Mouse (Mus musculus) small intestine, adult 2 months (tissue): ENCODE measurements around the gene Nipal3. TPM values are rescaled to one million over a fixed set of nuclear protein-coding genes. Genes with fewer than 3 reads are reported as not detected.
A peak's percentile ranks its signal among the peaks of the same experiment; 100 is the strongest.

Experiments
- H3K27ac ChIP-seq: fragments of 200-500 bp; 2 replicates; pipeline ENCODE4 v1.5.1; 2012; ENCODE audit warnings: low read depth, low read length, control low read depth, inconsistent platforms; ENCODE audit not compliant: insufficient read depth
- H3K27me3 ChIP-seq: fragments of 200-500 bp; 2 replicates; pipeline ENCODE4 v1.6.1; 2012; ENCODE audit warnings: mild to moderate bottlenecking, moderate library complexity, low read length, inconsistent platforms; ENCODE audit not compliant: control insufficient read depth, insufficient read depth
- H3K36me3 ChIP-seq: fragments of 200-500 bp; 2 replicates; pipeline ENCODE4 v1.6.1; 2012; ENCODE audit warnings: mild to moderate bottlenecking, low read length, control low read depth, inconsistent platforms; ENCODE audit not compliant: control insufficient read depth, insufficient read depth
- H3K4me1 ChIP-seq: fragments of 200-500 bp; 2 replicates; pipeline ENCODE4 v1.6.1; 2012; ENCODE audit warnings: low read length, inconsistent platforms, mixed read lengths; ENCODE audit not compliant: control insufficient read depth, insufficient read depth, insufficient read length
- H3K4me3 ChIP-seq: fragments of 200-500 bp; 2 replicates; pipeline ENCODE4 v1.5.1; 2012; ENCODE audit warnings: low read depth, mild to moderate bottlenecking, control low read depth, inconsistent platforms, low read length, moderate library complexity
- CTCF ChIP-seq: fragments of 200-500 bp; IDR thresholded peaks from 2 replicates; pipeline ENCODE4 v1.5.1; 2012; ENCODE audit warnings: low read depth, mild to moderate bottlenecking, control low read depth, inconsistent platforms, low read length, moderate library complexity, mixed read lengths; ENCODE audit not compliant: insufficient replicate concordance, insufficient read length; ENCODE audit errors: extremely low read depth
- POLR2A ChIP-seq: fragments of 200-500 bp; IDR thresholded peaks from 2 replicates; pipeline ENCODE4 v1.6.1; 2012; ENCODE audit warnings: low read depth, mild to moderate bottlenecking, control low read depth, inconsistent platforms, low read length, moderate library complexity
- WGBS: fragments of 180-500 bp; shearing (Covaris S2); methylation state at CpG from one replicate; pipeline ENCODE4 v1.1.7; 2018; 5-methylcytosine and 5-hydroxymethylcytosine counted together
- polyA plus RNA-seq: library from polyadenylated mRNA; depleted of rRNA; stranded (reverse); fragments of >200 nt; gene quantifications from 2 replicates; pipeline ENCODE4 v1.2.3, GENCODE M21; 2012

Nipal3 gene
- polyA plus RNA-seq, 1 experiment = 32.7 TPM

GRCm38 (mm10) chr4:135411633-135412032, 83.2 kb downstream of the Nipal3 start:
- Histone ChIP-seq H3K4me1 (no peaks in the 10 kb centered on the region), H3K4me3 (no peak overlapping the region), H3K27ac (no peak overlapping the region), H3K27me3 (no peaks in the 10 kb centered on the region), H3K36me3 (no peaks in the 10 kb centered on the region)
- WGBS = 17% methylated on average over 4 of the region's 4 CpGs
- TF ChIP-seq POLR2A (no peak), CTCF (peak; percentile 94)

DNA sequence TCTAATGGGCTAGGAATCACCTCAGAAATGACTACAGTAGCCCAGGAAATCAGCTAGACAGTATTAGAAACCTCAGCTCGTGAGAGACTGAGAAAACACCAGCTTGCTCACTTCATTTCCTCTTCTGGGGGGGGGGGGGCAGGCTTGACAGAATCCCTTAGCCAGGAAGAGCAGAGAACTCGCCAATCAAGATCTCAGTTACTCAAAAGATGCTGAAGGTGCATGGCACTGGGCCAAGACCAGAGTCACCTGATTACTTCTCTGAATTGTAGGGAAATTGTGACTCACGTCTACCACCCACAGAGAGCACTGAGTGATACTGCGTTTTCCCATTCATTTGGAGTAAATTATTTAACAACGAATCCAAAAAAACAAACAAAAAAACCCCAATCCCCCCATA, 88.7 kb downstream of the Nipal3 start:
- H3K4me3 ChIP-seq = no peak overlapping the region
- TF ChIP-seq CTCF = no peak
- TF ChIP-seq POLR2A = no peak
- 0 out of 2 replicates have a peak overlapping the region, but pooled peaks have one; percentile 20 for H3K27ac ChIP-seq
- no peaks in the 10 kb centered on the region for H3K36me3 ChIP-seq
- WGBS = 25% methylated on average over 5 of the region's 5 CpGs
- peaks cover 2% of the 10 kb centered on the region; the same call in 1 of the 2 replicates for H3K4me1 ChIP-seq
- H3K27me3 ChIP-seq = no peaks in the 10 kb centered on the region

DNA sequence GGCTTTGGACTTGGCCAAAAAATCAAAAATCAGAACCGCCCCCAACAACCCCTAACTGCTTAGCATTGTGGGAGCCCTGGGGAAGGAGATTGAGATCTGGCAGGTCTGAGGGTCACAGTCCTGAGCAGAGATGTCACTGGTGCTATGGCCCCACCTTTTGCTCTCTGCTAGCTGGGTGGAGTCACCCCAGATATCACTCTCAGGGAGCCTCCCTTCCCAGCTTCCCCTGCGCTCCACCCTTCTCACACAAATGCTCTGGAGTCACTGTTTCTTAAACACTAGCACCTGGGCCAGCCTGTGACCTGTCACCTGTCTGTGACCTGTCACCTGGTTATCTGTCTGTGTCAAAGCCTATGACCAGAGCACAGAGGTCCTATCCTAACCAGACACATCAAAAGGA, 89.9 kb downstream of the Nipal3 start:
- Histone ChIP-seq H3K4me3 (no peak overlapping the region), H3K4me1 (peaks cover 2% of the 10 kb centered on the region; the same call in 1 of the 2 replicates), H3K36me3 (no peaks in the 10 kb centered on the region), H3K27me3 (no peaks in the 10 kb centered on the region), H3K27ac (no peak overlapping the region)
- 62% methylated on average over 2 of the region's 2 CpGs for WGBS
- TF ChIP-seq POLR2A = no peak
- TF ChIP-seq CTCF = no peak

DNA sequence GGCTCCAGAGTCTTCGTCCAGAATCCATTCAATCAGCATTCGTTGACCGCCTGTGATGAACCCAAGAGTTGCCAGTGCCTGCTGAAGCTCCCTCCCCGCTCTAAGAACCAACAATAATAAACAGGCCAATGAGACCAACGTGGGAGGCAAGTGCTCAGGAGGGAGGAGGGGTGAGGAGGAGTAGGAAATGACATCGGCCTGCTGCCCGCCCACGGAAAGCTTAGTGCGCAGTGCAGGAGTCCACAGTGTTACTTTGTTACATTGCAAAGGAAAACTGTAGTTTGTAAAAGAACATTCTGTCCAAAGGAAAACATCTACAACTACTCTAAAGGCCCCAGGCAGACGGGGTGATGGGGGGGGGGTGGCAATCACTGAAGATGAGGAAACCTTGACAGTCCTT, 90.8 kb downstream of the Nipal3 start:
- Histone ChIP-seq H3K4me3 (no peak overlapping the region), H3K27me3 (no peaks in the 10 kb centered on the region), H3K27ac (no peak overlapping the region), H3K4me1 (peaks cover 2% of the 10 kb centered on the region; the same call in 1 of the 2 replicates), H3K36me3 (no peaks in the 10 kb centered on the region)
- 81% methylated on average over 10 of the region's 10 CpGs for WGBS
- TF ChIP-seq POLR2A (no peak), CTCF (no peak)

- Histone ChIP-seq H3K4me3 (no peak overlapping the region), H3K4me1 (peaks cover 7% of the 10 kb centered on the region), H3K36me3 (no peaks in the 10 kb centered on the region), H3K27ac (no peak overlapping the region), H3K27me3 (peaks cover 13% of the 10 kb centered on the region)
- 31% methylated on average over 7 of the region's 7 CpGs for WGBS
- TF ChIP-seq POLR2A = no peak
- TF ChIP-seq CTCF = no peak
Observed at GRCm38 (mm10) chr4:135401881-135402280, 93.0 kb downstream of the Nipal3 start.

- TF ChIP-seq POLR2A (no peak), CTCF (no peak)
- H3K27me3 ChIP-seq = peaks cover 13% of the 10 kb centered on the region
- peak within 1 kb of the TSS; percentile 53 for H3K4me3 ChIP-seq
Observed at GRCm38 (mm10) chr4:135397991-135398390, 96.8 kb downstream of the Nipal3 start, which contains the start of gene Ncmap. Gene Ncmap, minus strand, starts transcription at chr4:135398227.

GRCm38 (mm10) chr4:135397551-135397950, 97.3 kb downstream of the Nipal3 start:
- peaks cover 13% of the 10 kb centered on the region for H3K27me3 ChIP-seq
- TF ChIP-seq CTCF (no peak), POLR2A (no peak)
- WGBS = 6% methylated on average over 16 of the region's 16 CpGs
- peak overlapping the region; percentile 53 for H3K4me3 ChIP-seq
- H3K36me3 ChIP-seq = no peaks in the 10 kb centered on the region
- peaks cover 5% of the 10 kb centered on the region; the same call in 1 of the 2 replicates for H3K4me1 ChIP-seq
- no peak overlapping the region for H3K27ac ChIP-seq

More at GRCm38 (mm10) chr4:135397991-135398390, 96.8 kb downstream of the Nipal3 start, which contains the start of gene Ncmap:
- no peak within 1 kb of the TSS for H3K27ac ChIP-seq
- H3K4me1 ChIP-seq = peaks cover 5% of the 10 kb centered on the region; the same call in 1 of the 2 replicates
- H3K36me3 ChIP-seq = no peaks in the 10 kb centered on the region
- WGBS = under 1% methylated on average over 29 of the region's 29 CpGs
